Mouse (Mus musculus) cerebellum, adult 18-20 months (tissue): Measurements from ENCODE around the gene Enox1.

Experiments used
- DNase-seq, 2 experiments: peaks; one replicate each; pipeline ENCODE4 v3.0.0; 2021

The Enox1 gene

GRCm38 (mm10) chr14:77279143-77279542 lies 122.6 kb downstream of the Enox1 start:
- DNase-seq: no peak

- no peak for DNase-seq
Measured at GRCm38 (mm10) chr14:77280454-77280853, 123.9 kb downstream of the Enox1 start.

DNA sequence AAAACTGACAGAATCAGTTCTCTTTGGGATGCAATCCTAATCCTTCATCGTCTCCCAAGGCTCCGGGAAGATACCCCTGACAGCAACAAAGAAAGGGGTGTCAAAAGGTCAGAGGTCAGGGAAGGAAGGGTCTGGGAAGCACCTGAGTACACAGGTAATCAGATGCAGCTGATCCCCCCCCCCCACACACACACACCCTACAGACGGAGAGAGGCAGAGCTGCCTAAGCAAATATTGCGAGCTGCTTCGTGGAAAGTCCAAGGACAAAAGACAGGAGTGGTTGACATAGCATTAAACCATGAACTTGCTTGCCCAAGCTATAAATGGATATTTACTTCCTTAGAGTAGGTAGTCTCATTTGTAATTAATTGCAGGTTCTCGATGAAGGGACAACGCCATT lies 124.3 kb downstream of the Enox1 start:
- DNase-seq: no peak

DNA sequence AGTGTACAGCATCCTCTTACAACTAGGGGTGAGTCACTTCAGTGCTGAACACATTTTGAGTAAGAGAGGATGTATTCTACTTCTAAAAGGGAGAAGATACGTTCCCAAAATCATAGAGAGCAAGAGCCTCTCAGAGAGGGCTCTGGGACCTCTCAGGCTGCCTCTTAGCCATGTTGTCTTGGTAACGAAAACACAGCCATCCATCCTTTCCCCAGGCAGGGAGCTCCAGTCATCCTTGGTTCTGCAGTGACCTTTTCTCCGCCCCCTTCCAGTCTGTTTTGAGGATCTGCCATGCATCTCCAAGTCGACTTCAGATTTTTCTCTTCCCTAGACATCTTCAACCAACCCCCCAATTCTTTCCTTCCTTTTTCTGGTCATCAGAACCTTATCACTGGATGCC lies 127.4 kb downstream of the Enox1 start:
- DNase-seq: no peak

DNA sequence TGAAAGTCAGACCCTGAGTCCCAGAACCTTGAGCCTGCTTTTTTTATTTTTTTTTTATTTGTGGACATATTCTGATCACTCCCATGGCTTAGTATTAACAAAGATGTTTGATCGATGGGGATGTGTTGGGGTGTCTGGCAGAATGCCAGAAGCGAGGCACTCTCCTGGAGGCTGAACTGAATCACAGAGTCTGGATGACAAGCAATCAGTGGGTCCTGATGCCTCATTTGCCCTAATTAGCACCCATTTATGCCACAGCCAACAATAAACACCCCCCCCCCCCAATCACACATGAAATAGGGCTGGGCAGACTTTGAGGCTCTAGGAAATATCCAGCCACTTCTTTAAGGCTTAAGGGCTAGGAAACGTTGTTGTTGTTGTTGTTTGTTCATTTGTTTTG lies 128.9 kb downstream of the Enox1 start:
- DNase-seq: no peak

DNA sequence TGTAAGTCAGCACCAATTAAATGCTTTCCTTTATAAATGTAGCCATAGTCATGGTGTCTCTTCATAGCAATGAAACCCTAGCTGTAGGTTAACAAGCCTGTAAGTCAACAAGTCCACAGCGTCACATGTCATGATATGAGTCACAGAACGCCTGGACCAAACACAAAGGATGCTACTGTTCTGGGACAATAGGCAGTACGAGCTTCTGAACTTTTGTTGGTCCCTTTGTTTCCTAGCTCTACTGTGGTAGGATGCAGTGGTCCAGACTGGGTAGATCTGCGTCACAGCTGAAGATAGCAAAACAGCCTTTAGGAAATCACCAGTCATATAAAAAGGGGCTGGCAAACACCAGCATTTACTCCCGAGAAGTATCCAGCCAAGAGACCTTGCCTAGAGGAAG lies 135.2 kb downstream of the Enox1 start:
- no peak for DNase-seq

DNA sequence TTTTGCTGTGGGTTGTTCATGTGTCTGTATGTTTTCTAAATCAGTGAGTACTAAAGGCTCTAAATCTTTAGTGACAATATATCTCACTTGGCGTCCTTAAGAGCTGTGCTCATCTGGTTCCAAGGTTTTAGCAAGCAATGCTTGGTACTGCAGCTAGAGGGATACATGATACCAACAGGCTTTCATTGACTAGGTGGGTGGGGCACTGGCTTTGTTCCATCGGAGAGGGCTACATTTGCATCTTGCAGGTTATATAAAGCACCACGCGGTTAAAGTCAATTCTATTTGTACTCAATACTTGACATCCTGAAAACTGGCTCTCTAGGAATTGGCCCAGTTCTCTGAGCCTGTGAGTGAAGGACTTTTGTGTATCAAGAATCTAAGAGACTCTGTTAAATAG lies 140.5 kb downstream of the Enox1 start:
- DNase-seq: peak; percentile 17 to 29

GRCm38 (mm10) chr14:77298327-77298726 lies 141.8 kb downstream of the Enox1 start:
- DNase-seq: no peak

- peak; percentile 36 to 51 for DNase-seq
Measured at GRCm38 (mm10) chr14:77309571-77309970, 153.0 kb downstream of the Enox1 start.

GRCm38 (mm10) chr14:77311456-77311855 lies 154.9 kb downstream of the Enox1 start:
- DNase-seq: no peak

- DNase-seq: no peak
Measured at GRCm38 (mm10) chr14:77319396-77319795, 162.8 kb downstream of the Enox1 start.

- no peak for DNase-seq
Measured at GRCm38 (mm10) chr14:77324348-77324747, 167.8 kb downstream of the Enox1 start.

DNA sequence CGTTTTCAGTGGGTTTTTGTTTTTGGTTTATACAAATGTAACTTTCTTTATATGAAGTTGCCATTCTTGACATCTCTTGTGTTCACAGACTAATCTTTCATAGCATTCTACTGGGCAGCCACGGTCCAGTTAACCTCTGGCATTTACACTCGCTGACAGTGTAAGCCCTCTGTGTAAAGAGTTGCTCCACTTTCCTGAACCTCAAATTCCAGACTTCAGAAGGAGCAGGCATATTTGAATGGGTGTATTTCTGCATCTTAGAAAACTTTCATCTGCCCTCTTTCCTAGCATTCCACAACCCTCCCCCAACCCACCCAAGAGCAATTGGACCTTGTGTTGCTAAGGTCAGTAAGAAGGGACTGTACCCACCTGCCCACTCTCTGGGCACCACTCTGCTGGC lies 171.1 kb downstream of the Enox1 start:
- DNase-seq: no peak

GRCm38 (mm10) chr14:77329791-77330190 lies 173.2 kb downstream of the Enox1 start:
- no peak for DNase-seq

GRCm38 (mm10) chr14:77343662-77344340 lies 187.2 kb downstream of the Enox1 start:
- no peak for DNase-seq

GRCm38 (mm10) chr14:77346296-77346695 lies 189.7 kb downstream of the Enox1 start:
- no peak for DNase-seq

GRCm38 (mm10) chr14:77351803-77352352 lies 195.3 kb downstream of the Enox1 start:
- DNase-seq: no peak

DNA sequence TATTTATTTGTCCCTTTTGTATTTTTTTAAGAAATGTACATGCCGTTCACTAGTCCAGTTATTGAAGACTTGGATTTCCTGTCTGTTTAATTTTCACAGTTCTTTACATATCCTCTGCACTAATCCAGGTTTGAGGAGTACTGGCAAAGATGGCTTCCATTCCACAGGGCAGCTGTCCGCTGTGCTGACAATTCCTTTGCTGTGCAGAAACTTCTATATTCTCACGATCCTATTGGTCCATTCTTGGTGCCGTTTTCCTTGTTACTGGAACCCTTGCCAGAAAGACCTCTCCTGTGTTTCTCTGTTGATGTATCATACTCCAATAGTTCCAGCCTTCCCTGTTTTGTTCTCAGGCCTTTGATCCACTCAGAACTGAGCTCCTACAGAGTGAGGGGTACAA lies 206.1 kb downstream of the Enox1 start:
- no peak for DNase-seq

DNA sequence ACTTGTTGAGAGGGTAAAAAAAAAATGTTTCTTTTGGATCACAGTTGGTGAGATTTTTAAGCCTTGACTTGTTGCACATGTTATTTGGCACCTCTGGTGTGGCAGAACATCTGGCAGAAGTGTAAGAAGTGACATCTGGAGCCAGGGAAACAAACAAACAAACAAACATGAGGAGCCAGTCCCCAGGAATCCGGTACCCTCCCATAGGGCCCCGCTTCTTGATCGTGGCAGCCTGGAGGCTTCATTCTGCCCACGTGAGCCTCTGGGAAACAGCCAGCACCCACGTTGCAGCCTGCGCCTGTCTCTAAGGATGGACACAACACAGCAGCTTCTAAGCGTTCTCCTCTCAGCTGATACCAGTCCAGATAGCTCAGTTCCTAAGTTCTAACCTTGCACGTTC lies 211.8 kb downstream of the Enox1 start:
- no peak for DNase-seq

DNA sequence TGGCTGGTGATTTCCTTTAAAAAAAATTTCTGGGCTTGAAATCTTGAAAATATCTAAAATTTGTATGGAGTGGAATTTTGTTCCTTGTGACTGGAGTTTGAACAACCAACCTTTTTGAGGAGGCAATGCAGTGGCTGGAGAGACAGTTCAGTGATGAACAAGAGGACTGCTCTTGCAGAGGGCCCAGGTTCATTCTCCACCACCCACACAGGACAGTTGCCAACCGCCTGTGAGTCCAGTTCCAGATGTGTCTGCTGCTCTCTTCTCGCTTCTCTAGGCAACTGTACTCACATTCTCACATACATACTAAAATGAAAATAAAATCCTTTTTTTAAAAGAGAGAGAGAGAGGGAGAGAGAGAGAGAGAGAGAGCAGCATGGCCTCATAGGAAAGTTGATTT lies 212.5 kb downstream of the Enox1 start:
- DNase-seq: no peak

DNA sequence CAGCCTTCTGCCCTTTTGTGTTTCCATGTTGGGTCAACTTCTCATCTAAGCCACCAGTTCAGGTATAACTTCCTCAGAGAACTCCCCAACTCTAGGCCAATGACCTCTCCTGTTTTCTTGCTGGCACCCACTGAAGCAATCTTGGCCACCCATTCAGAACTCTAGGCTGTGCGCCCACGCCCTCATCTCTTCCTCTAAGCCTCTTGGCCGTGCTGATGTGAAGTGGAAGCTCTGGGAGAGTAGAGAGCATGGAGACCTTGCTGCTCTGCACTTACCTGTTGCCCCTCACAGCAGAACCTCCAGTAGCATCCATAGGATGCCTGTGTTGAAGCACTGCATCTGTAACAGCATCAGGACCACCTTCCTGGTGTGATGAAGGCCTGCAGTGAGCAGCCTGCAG lies 214.0 kb downstream of the Enox1 start:
- DNase-seq: no peak

DNA sequence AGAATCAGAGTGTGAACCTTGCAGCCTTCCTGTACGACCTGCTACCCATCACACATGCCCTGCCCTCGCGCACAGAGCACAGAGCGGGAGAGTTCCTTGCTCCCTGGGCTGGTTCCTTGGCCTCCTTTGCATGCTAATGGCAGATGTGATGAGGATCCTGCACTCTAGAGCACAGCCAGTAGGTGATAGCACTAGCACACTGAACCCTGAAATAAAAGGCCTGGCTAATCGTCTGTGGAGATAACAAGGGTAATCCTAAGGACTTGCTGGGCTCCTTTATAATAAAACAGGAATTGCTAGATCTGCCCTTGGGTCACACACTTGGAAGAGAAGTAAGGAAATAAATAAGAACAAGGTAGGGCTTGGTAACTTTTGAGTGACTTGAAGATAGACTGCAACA lies 215.4 kb downstream of the Enox1 start:
- DNase-seq: no peak

DNA sequence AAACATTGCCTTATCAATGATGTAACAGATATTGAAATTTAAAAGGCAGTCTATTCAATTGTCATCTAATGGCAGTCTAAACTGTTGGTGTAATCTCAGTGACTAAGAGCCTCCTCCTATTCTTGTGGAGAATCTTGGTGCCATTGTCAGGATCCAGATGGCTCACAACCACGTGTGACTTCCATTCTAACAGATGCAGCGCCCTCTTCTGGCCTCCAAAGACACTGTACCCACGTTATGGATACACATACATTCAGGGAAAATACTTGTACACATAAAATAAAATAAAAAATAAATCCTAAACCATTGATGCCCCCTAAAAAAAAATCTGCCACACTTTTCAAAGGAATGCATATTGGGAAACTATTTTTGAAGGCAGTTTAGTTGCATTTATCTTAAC lies 216.6 kb downstream of the Enox1 start:
- DNase-seq: no peak

DNA sequence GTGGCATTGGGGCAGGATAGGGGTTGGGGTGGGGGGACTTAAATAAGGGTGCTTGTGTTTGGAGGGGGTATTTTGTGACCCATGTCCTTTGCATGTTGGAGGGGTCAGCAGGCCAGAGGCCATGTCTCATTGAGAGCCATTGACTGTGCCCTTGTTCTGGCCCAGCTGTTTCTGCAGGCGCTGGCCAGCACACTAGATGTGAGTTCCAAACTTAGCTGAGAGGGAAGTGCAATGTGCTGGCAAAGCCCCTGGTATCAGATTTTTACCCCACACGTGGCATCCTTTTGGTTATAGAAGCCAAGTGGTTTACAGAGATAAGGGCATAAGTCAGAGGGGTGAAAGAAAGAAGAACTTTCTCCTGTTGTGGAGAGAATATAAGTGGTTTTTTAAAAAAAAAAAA lies 218.5 kb downstream of the Enox1 start:
- no peak for DNase-seq

GRCm38 (mm10) chr14:77375618-77376017 lies 219.1 kb downstream of the Enox1 start:
- DNase-seq: peak; percentile 21 to 22
